Mouse (Mus musculus): ENCODE results near the gene Mfap3l. TPM values are rescaled to one million over a fixed set of nuclear protein-coding genes. Genes with fewer than 3 reads are reported as not detected.

The Mfap3l gene
- polyA plus RNA-seq, 1 experiment from 2014 or later, result 1.8 TPM

DNA sequence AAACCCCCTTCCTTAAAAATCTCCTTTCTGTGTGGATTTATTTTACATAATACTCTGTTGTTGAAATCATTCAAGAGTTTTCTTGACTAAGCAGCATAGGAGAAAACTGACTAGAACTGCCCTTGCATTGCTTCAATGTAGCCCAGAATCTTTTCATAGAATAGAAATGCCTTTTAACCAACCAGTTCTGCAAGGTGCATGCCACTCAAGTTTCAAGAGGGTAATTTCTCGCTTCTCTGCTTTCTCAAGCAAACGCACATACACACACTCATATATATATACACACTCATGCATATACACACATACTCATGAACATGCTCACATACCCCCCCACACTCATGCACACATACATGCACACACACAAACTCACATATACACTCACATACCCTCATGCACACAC, 28.6 kb downstream of the Mfap3l start:
- no peaks in the 10 kb centered on the region for H3K9me3 ChIP-seq (replicated peaks; ENCODE audit: control insufficient read depth, low read length)
- H3K27ac ChIP-seq (ENCODE audit: low read length), result no peak overlapping the region
- no peak for ATAC-seq (ENCODE audit: insufficient read depth, low FRiP score)
- no peaks in the 10 kb centered on the region for H3K4me1 ChIP-seq (ENCODE audit: control insufficient read depth, insufficient read depth, low read length)
- H3K27me3 ChIP-seq (ENCODE audit: control insufficient read depth, insufficient read depth, low read length), result no peaks in the 10 kb centered on the region
- H3K4me2 ChIP-seq (ENCODE audit: low read depth, low read length), result no peak overlapping the region
- WGBS, result 83% methylated on average over 2 of the region's 2 CpGs
- no peak overlapping the region for H3K4me3 ChIP-seq (replicated peaks; ENCODE audit: low read length)
- H3K36me3 ChIP-seq (ENCODE audit: control insufficient read depth, insufficient read depth, low read length), result no peaks in the 10 kb centered on the region
- no peak overlapping the region for H3K9ac ChIP-seq (ENCODE audit: low read length)

- no peak overlapping the region for H3K9ac ChIP-seq (ENCODE audit: low read length)
- WGBS, result 61% methylated on average over 5 of the region's 5 CpGs
- H3K4me1 ChIP-seq (ENCODE audit: control insufficient read depth, insufficient read depth, low read length), result no peaks in the 10 kb centered on the region
- H3K4me3 ChIP-seq (replicated peaks; ENCODE audit: low read length), result no peak overlapping the region
- no peaks in the 10 kb centered on the region for H3K9me3 ChIP-seq (replicated peaks; ENCODE audit: control insufficient read depth, low read length)
- H3K4me2 ChIP-seq (ENCODE audit: low read depth, low read length), result no peak overlapping the region
- H3K36me3 ChIP-seq (ENCODE audit: control insufficient read depth, insufficient read depth, low read length), result no peaks in the 10 kb centered on the region
- no peaks in the 10 kb centered on the region for H3K27me3 ChIP-seq (ENCODE audit: control insufficient read depth, insufficient read depth, low read length)
- ATAC-seq (ENCODE audit: insufficient read depth, low FRiP score), result no peak
- no peak overlapping the region for H3K27ac ChIP-seq (ENCODE audit: low read length)
Measured at GRCm38 (mm10) chr8:60663552-60663951, 30.9 kb downstream of the Mfap3l start.

- Histone ChIP-seq H3K4me3 (replicated peaks; ENCODE audit: low read length) (no peak overlapping the region), H3K36me3 (ENCODE audit: control insufficient read depth, insufficient read depth, low read length) (no peaks in the 10 kb centered on the region), H3K27me3 (ENCODE audit: control insufficient read depth, insufficient read depth, low read length) (no peaks in the 10 kb centered on the region), H3K27ac (ENCODE audit: low read length) (no peak overlapping the region), H3K9ac (ENCODE audit: low read length) (no peak overlapping the region), H3K4me1 (ENCODE audit: control insufficient read depth, insufficient read depth, low read length) (no peaks in the 10 kb centered on the region), H3K4me2 (ENCODE audit: low read depth, low read length) (no peak overlapping the region), H3K9me3 (replicated peaks; ENCODE audit: control insufficient read depth, low read length) (no peaks in the 10 kb centered on the region)
- 76% methylated on average over 4 of the region's 4 CpGs for WGBS
- ATAC-seq (ENCODE audit: insufficient read depth, low FRiP score), result no peak
Measured at GRCm38 (mm10) chr8:60665821-60666220, 33.2 kb downstream of the Mfap3l start.

- ATAC-seq (ENCODE audit: insufficient read depth, low FRiP score), result no peak
- WGBS, result 66% methylated on average over 3 of the region's 3 CpGs
- no peaks in the 10 kb centered on the region for H3K27me3 ChIP-seq (ENCODE audit: control insufficient read depth, insufficient read depth, low read length)
Measured at GRCm38 (mm10) chr8:60666852-60667251, 34.2 kb downstream of the Mfap3l start.

DNA sequence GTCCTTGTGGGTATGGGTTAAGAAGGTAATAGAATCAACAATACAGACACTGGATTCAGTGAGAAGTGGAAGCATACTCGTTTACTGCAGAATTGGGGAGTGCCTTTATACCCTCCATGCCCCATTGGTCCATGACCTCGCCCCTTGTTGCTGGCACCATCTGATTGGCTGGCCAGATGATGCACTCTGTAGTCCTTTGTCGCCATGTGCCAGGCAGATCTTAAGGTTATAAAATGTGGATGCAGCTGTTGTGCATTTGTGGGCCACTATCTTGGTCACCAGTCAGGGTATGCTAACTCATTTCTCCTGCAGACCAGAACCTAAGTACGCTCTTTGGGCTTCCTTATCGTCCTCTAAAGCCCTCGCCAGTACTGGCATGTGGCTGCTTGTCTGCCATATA, 46.0 kb downstream of the Mfap3l start:
- H3K27me3 ChIP-seq (ENCODE audit: control insufficient read depth, insufficient read depth, low read length), result no peaks in the 10 kb centered on the region
- H3K27ac ChIP-seq (ENCODE audit: low read length), result no peak overlapping the region
- no peak for ATAC-seq (ENCODE audit: insufficient read depth, low FRiP score)
- H3K9me3 ChIP-seq (replicated peaks; ENCODE audit: control insufficient read depth, low read length), result no peaks in the 10 kb centered on the region
- no peak overlapping the region for H3K9ac ChIP-seq (ENCODE audit: low read length)
- WGBS, result 81% methylated on average over 6 of the region's 6 CpGs
- H3K4me2 ChIP-seq (ENCODE audit: low read depth, low read length), result no peak overlapping the region
- H3K36me3 ChIP-seq (ENCODE audit: control insufficient read depth, insufficient read depth, low read length), result no peaks in the 10 kb centered on the region
- H3K4me1 ChIP-seq (ENCODE audit: control insufficient read depth, insufficient read depth, low read length), result no peaks in the 10 kb centered on the region
- H3K4me3 ChIP-seq (replicated peaks; ENCODE audit: low read length), result no peak overlapping the region

More at GRCm38 (mm10) chr8:60666852-60667251, 34.2 kb downstream of the Mfap3l start:
- no peaks in the 10 kb centered on the region for H3K4me1 ChIP-seq (ENCODE audit: control insufficient read depth, insufficient read depth, low read length)
- H3K4me2 ChIP-seq (ENCODE audit: low read depth, low read length), result no peak overlapping the region
- no peak overlapping the region for H3K4me3 ChIP-seq (replicated peaks; ENCODE audit: low read length)
- H3K36me3 ChIP-seq (ENCODE audit: control insufficient read depth, insufficient read depth, low read length), result no peaks in the 10 kb centered on the region
- H3K27ac ChIP-seq (ENCODE audit: low read length), result no peak overlapping the region
- no peaks in the 10 kb centered on the region for H3K9me3 ChIP-seq (replicated peaks; ENCODE audit: control insufficient read depth, low read length)
- no peak overlapping the region for H3K9ac ChIP-seq (ENCODE audit: low read length)

- Histone ChIP-seq H3K9ac (ENCODE audit: low read length) (no peak overlapping the region), H3K4me1 (ENCODE audit: control insufficient read depth, insufficient read depth, low read length) (no peaks in the 10 kb centered on the region), H3K36me3 (ENCODE audit: control insufficient read depth, insufficient read depth, low read length) (no peaks in the 10 kb centered on the region), H3K9me3 (replicated peaks; ENCODE audit: control insufficient read depth, low read length) (no peaks in the 10 kb centered on the region), H3K4me2 (ENCODE audit: low read depth, low read length) (no peak overlapping the region), H3K4me3 (replicated peaks; ENCODE audit: low read length) (no peak overlapping the region), H3K27me3 (ENCODE audit: control insufficient read depth, insufficient read depth, low read length) (no peaks in the 10 kb centered on the region), H3K27ac (ENCODE audit: low read length) (no peak overlapping the region)
- WGBS, result 72% methylated on average over 4 of the region's 4 CpGs
- ATAC-seq (ENCODE audit: insufficient read depth, low FRiP score), result no peak
Measured at GRCm38 (mm10) chr8:60681811-60682210, 49.2 kb downstream of the Mfap3l start.

DNA sequence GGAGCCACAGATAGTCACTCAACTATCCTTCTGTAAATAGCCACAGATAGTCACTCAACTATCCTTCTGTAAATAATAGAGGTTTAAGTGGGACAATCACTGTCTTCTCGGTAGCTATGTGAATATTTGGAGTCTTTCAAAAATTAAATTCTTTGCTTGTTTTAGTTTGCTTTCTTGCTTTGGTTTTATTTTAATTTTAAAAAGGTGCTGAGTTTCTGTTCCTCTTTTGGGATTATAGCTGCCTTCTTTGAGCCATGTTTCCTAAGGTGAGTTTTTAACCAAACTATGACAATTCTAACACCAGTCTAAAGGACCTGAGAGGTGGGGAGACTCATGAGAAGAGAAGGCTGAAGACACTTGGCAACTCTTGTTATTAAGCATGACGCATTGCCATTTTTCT, 49.7 kb downstream of the Mfap3l start:
- Histone ChIP-seq H3K4me1 (ENCODE audit: control insufficient read depth, insufficient read depth, low read length) (no peaks in the 10 kb centered on the region), H3K9ac (ENCODE audit: low read length) (no peak overlapping the region), H3K4me2 (ENCODE audit: low read depth, low read length) (no peak overlapping the region), H3K27me3 (ENCODE audit: control insufficient read depth, insufficient read depth, low read length) (no peaks in the 10 kb centered on the region), H3K9me3 (replicated peaks; ENCODE audit: control insufficient read depth, low read length) (no peaks in the 10 kb centered on the region), H3K36me3 (ENCODE audit: control insufficient read depth, insufficient read depth, low read length) (no peaks in the 10 kb centered on the region), H3K4me3 (replicated peaks; ENCODE audit: low read length) (no peak overlapping the region), H3K27ac (ENCODE audit: low read length) (no peak overlapping the region)
- no peak for ATAC-seq (ENCODE audit: insufficient read depth, low FRiP score)
- WGBS, result 82% methylated on average over 2 of the region's 2 CpGs

- 90% methylated on average over 8 of the region's 8 CpGs for WGBS
- Histone ChIP-seq H3K36me3 (ENCODE audit: control insufficient read depth, insufficient read depth, low read length) (no peaks in the 10 kb centered on the region), H3K4me1 (ENCODE audit: control insufficient read depth, insufficient read depth, low read length) (no peaks in the 10 kb centered on the region), H3K27me3 (ENCODE audit: control insufficient read depth, insufficient read depth, low read length) (no peaks in the 10 kb centered on the region), H3K9ac (ENCODE audit: low read length) (no peak overlapping the region), H3K9me3 (replicated peaks; ENCODE audit: control insufficient read depth, low read length) (no peaks in the 10 kb centered on the region), H3K4me3 (replicated peaks; ENCODE audit: low read length) (no peak overlapping the region), H3K27ac (ENCODE audit: low read length) (no peak overlapping the region), H3K4me2 (ENCODE audit: low read depth, low read length) (no peak overlapping the region)
- no peak for ATAC-seq (ENCODE audit: insufficient read depth, low FRiP score)
Measured at GRCm38 (mm10) chr8:60711516-60712086, 79.0 kb downstream of the Mfap3l start.

DNA sequence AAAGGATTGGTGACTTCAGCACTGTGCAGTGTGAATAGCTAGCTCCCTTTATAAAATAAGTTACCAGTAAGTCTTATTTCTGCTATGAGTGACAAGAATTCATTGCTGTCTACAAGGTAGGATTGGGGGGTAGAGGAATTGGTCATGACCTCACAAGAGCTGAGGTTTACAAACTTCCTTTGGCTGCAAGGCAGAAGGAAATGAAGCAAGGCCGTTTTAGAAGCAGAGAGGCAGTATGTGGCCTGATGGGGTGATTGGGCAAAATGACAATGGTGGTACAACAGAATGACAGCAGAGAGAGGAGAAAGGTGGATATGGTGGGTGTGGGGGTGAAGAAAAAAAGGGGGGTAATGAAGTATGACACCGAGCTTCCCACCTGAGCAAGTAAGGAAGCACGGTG, 82.1 kb downstream of the Mfap3l start:
- Histone ChIP-seq H3K36me3 (ENCODE audit: control insufficient read depth, insufficient read depth, low read length) (no peaks in the 10 kb centered on the region), H3K4me3 (replicated peaks; ENCODE audit: low read length) (no peak overlapping the region), H3K4me2 (ENCODE audit: low read depth, low read length) (no peak overlapping the region), H3K27me3 (ENCODE audit: control insufficient read depth, insufficient read depth, low read length) (no peaks in the 10 kb centered on the region), H3K4me1 (ENCODE audit: control insufficient read depth, insufficient read depth, low read length) (no peaks in the 10 kb centered on the region), H3K9ac (ENCODE audit: low read length) (no peak overlapping the region), H3K27ac (ENCODE audit: low read length) (no peak overlapping the region), H3K9me3 (replicated peaks; ENCODE audit: control insufficient read depth, low read length) (no peaks in the 10 kb centered on the region)
- WGBS, result 69% methylated on average over 2 of the region's 3 CpGs
- ATAC-seq (ENCODE audit: insufficient read depth, low FRiP score), result no peak

- no peak overlapping the region for H3K9ac ChIP-seq (ENCODE audit: low read length)
- 62% methylated on average over 3 of the region's 3 CpGs for WGBS
- H3K4me2 ChIP-seq (ENCODE audit: low read depth, low read length), result no peak overlapping the region
- H3K4me3 ChIP-seq (replicated peaks; ENCODE audit: low read length), result no peak overlapping the region
- no peaks in the 10 kb centered on the region for H3K9me3 ChIP-seq (replicated peaks; ENCODE audit: control insufficient read depth, low read length)
- H3K4me1 ChIP-seq (ENCODE audit: control insufficient read depth, insufficient read depth, low read length), result no peaks in the 10 kb centered on the region
- H3K27me3 ChIP-seq (ENCODE audit: control insufficient read depth, insufficient read depth, low read length), result no peaks in the 10 kb centered on the region
- ATAC-seq (ENCODE audit: insufficient read depth, low FRiP score), result no peak
- H3K36me3 ChIP-seq (ENCODE audit: control insufficient read depth, insufficient read depth, low read length), result no peaks in the 10 kb centered on the region
- H3K27ac ChIP-seq (ENCODE audit: low read length), result no peak overlapping the region
Measured at GRCm38 (mm10) chr8:60718692-60719091, 86.1 kb downstream of the Mfap3l start.
